Mouse (Mus musculus) midbrain, embryonic 13.5 days (tissue): ENCODE results near the gene Olfr177. TPM values are rescaled to one million over a fixed set of nuclear protein-coding genes. Genes with fewer than 3 reads are reported as not detected.

Source experiments
- ATAC-seq: fragments of 200-750 bp; cut with Nextera tagmentation; 2 replicates; pipeline ENCODE4 v1.8.0; 2017; ENCODE audit warnings: mild to moderate bottlenecking, moderate TSS enrichment, moderate library complexity
- H3K27ac ChIP-seq: fragments of 300-500 bp; sonication (generic); 2 replicates; pipeline ENCODE4 v1.5.1; 2015; ENCODE audit warnings: inconsistent platforms, mild to moderate bottlenecking, moderate library complexity
- H3K27me3 ChIP-seq: fragments of 300-500 bp; sonication (generic); 2 replicates; pipeline ENCODE4 v1.6.1; 2015; ENCODE audit warnings: mild to moderate bottlenecking, inconsistent platforms
- H3K36me3 ChIP-seq: fragments of 300-500 bp; sonication (generic); 2 replicates; pipeline ENCODE4 v1.6.1; 2015; ENCODE audit warnings: mild to moderate bottlenecking, inconsistent platforms
- H3K4me1 ChIP-seq: fragments of 300-500 bp; sonication (generic); replicated peaks from 2 replicates; pipeline ENCODE4 v1.6.1; 2015; ENCODE audit warnings: inconsistent platforms
- H3K4me2 ChIP-seq: fragments of 300-500 bp; sonication (generic); replicated peaks from 2 replicates; pipeline ENCODE4 v1.6.1; 2015; ENCODE audit warnings: moderate library complexity, mild to moderate bottlenecking, inconsistent platforms
- H3K4me3 ChIP-seq: fragments of 300-500 bp; sonication (generic); replicated peaks from 2 replicates; pipeline ENCODE4 v1.5.1; 2015; ENCODE audit warnings: mild to moderate bottlenecking, inconsistent platforms
- H3K9ac ChIP-seq: fragments of 300-500 bp; sonication (generic); replicated peaks from 2 replicates; pipeline ENCODE4 v1.6.1; 2015; ENCODE audit warnings: mild to moderate bottlenecking, inconsistent platforms
- H3K9me3 ChIP-seq: fragments of 300-500 bp; sonication (generic); 2 replicates; pipeline ENCODE4 v1.6.1; 2016; ENCODE audit warnings: mild to moderate bottlenecking, inconsistent platforms
- WGBS: fragments of 180-500 bp; shearing (Covaris S2); methylation state at CpG from one replicate; pipeline ENCODE4 v1.1.7; 2015; 5-methylcytosine and 5-hydroxymethylcytosine counted together
- polyA plus RNA-seq: library from polyadenylated mRNA; unstranded; fragments of >200 nt; fragmentation: Nextera tagmentation; extraction: Ambion mirVana; gene quantifications from 2 replicates; pipeline ENCODE4 v1.2.1, GENCODE M21; 2015

Gene Olfr177
- not detected in 2 replicates for polyA plus RNA-seq

- H3K4me3 ChIP-seq = no peak within 1 kb of the TSS
- H3K4me2 ChIP-seq = no peak within 1 kb of the TSS
- no peaks in the 10 kb centered on the region for H3K27me3 ChIP-seq
- H3K9me3 ChIP-seq = no peaks in the 10 kb centered on the region
- no peak for ATAC-seq
- no peak within 1 kb of the TSS for H3K9ac ChIP-seq
- H3K27ac ChIP-seq = no peak within 1 kb of the TSS
- WGBS = 59% methylated on average over 1 of the region's 1 CpGs
- H3K36me3 ChIP-seq = no peaks in the 10 kb centered on the region
- no peaks in the 10 kb centered on the region for H3K4me1 ChIP-seq
Observed at GRCm38 (mm10) chr16:58874668-58875067, at the start of gene Olfr177. TSS of gene Olfr177 (minus strand) at chr16:58874768.

GRCm38 (mm10) chr16:58891963-58892362, 17.4 kb upstream of the Olfr177 start, which contains the start of gene Olfr178:
TSS of gene Olfr178 (minus strand) at chr16:58892063.
- H3K4me2 ChIP-seq = no peak within 1 kb of the TSS
- no peak within 1 kb of the TSS for H3K27ac ChIP-seq
- H3K9me3 ChIP-seq = no peaks in the 10 kb centered on the region
- no peak within 1 kb of the TSS for H3K9ac ChIP-seq
- H3K4me3 ChIP-seq = no peak within 1 kb of the TSS
- no peak for ATAC-seq
- H3K27me3 ChIP-seq = no peaks in the 10 kb centered on the region
- WGBS = 93% methylated on average over 3 of the region's 3 CpGs
- no peaks in the 10 kb centered on the region for H3K36me3 ChIP-seq
- H3K4me1 ChIP-seq = no peaks in the 10 kb centered on the region

- no peaks in the 10 kb centered on the region for H3K9me3 ChIP-seq
- no peak overlapping the region for H3K4me3 ChIP-seq
- H3K36me3 ChIP-seq = no peaks in the 10 kb centered on the region
- no peak overlapping the region for H3K9ac ChIP-seq
- no peaks in the 10 kb centered on the region for H3K27me3 ChIP-seq
- WGBS = 97% methylated on average over 2 of the region's 2 CpGs
- H3K4me1 ChIP-seq = no peaks in the 10 kb centered on the region
- no peak for ATAC-seq
- H3K27ac ChIP-seq = no peak overlapping the region
- no peak overlapping the region for H3K4me2 ChIP-seq
Observed at GRCm38 (mm10) chr16:58884416-58884815, 9.8 kb upstream of the Olfr177 start.

GRCm38 (mm10) chr16:58861479-58861878, 13.1 kb downstream of the Olfr177 start:
- Histone ChIP-seq H3K4me3 (no peak overlapping the region), H3K27ac (no peak overlapping the region), H3K36me3 (no peaks in the 10 kb centered on the region), H3K9me3 (no peaks in the 10 kb centered on the region), H3K27me3 (no peaks in the 10 kb centered on the region), H3K4me1 (no peaks in the 10 kb centered on the region), H3K4me2 (no peak overlapping the region), H3K9ac (no peak overlapping the region)
- ATAC-seq = no peak
- WGBS = 77% methylated on average over 1 of the region's 1 CpGs

GRCm38 (mm10) chr16:58860032-58860737, 14.4 kb downstream of the Olfr177 start:
- no peaks in the 10 kb centered on the region for H3K9me3 ChIP-seq
- no peak overlapping the region for H3K4me2 ChIP-seq
- H3K4me1 ChIP-seq = no peaks in the 10 kb centered on the region
- H3K9ac ChIP-seq = no peak overlapping the region
- H3K27ac ChIP-seq = no peak overlapping the region
- no peak for ATAC-seq
- no peak overlapping the region for H3K4me3 ChIP-seq
- no peaks in the 10 kb centered on the region for H3K27me3 ChIP-seq
- 94% methylated on average over 2 of the region's 2 CpGs for WGBS
- no peaks in the 10 kb centered on the region for H3K36me3 ChIP-seq

GRCm38 (mm10) chr16:58826732-58827319, 47.7 kb downstream of the Olfr177 start, which contains the start of gene Olfr175-ps1:
TSS of gene Olfr175-ps1 (minus strand) at chr16:58826782.
- WGBS = 82% methylated on average over 1 of the region's 1 CpGs
- H3K4me2 ChIP-seq = no peak within 1 kb of the TSS
- H3K4me1 ChIP-seq = no peaks in the 10 kb centered on the region
- no peak within 1 kb of the TSS for H3K27ac ChIP-seq
- H3K4me3 ChIP-seq = no peak within 1 kb of the TSS
- H3K9ac ChIP-seq = no peak within 1 kb of the TSS
- H3K36me3 ChIP-seq = no peaks in the 10 kb centered on the region
- H3K27me3 ChIP-seq = no peaks in the 10 kb centered on the region
- no peaks in the 10 kb centered on the region; the same call in 1 of the 2 replicates for H3K9me3 ChIP-seq
- no peak for ATAC-seq

Other genes starting within 250 kb of the Olfr177 start
- gene E330017A01Rik, start 236.0 kb downstream of the Olfr177 start, polyA plus RNA-seq = not detected in 2 replicates
- 7.1 and 10.6 TPM in 2 replicates for gene Cpox, start 204.5 kb downstream of the Olfr177 start, polyA plus RNA-seq
- not detected in 2 replicates for gene Gpr15, start 155.7 kb downstream of the Olfr177 start, polyA plus RNA-seq
- gene Cldnd1, start 146.9 kb downstream of the Olfr177 start, polyA plus RNA-seq = 113 and 119 TPM in 2 replicates
- not detected in 2 replicates for gene Olfr172, start 111.6 kb downstream of the Olfr177 start, polyA plus RNA-seq
- gene Olfr173, start 74.5 kb downstream of the Olfr177 start, polyA plus RNA-seq = not detected in 2 replicates
- gene Olfr175-ps1, start 48.0 kb downstream of the Olfr177 start, polyA plus RNA-seq = not detected in 2 replicates
- not detected in 2 replicates for gene Olfr178, start 17.3 kb upstream of the Olfr177 start, polyA plus RNA-seq
- not detected in 2 replicates for gene Olfr181, start 54.0 kb upstream of the Olfr177 start, polyA plus RNA-seq
- gene Olfr180, start 54.6 kb upstream of the Olfr177 start, polyA plus RNA-seq = not detected in 2 replicates
- not detected in 2 replicates for gene Olfr183, start 120.6 kb upstream of the Olfr177 start, polyA plus RNA-seq
- gene Olfr186, start 155.5 kb upstream of the Olfr177 start, polyA plus RNA-seq = not detected in 2 replicates
- not detected in 2 replicates for gene Olfr187, start 165.0 kb upstream of the Olfr177 start, polyA plus RNA-seq
- not detected in 2 replicates for gene Olfr190, start 203.2 kb upstream of the Olfr177 start, polyA plus RNA-seq
- gene Olfr191, start 215.1 kb upstream of the Olfr177 start, polyA plus RNA-seq = not detected in 2 replicates
- gene Olfr193, start 237.1 kb upstream of the Olfr177 start, polyA plus RNA-seq = not detected in 2 replicates
- gene Olfr194, start 246.3 kb upstream of the Olfr177 start, polyA plus RNA-seq = not detected in 2 replicates